Mouse (Mus musculus): ENCODE measurements around the gene Otub2. TPM values are rescaled to one million over a fixed set of nuclear protein-coding genes. Genes with fewer than 3 reads are reported as not detected.

Otub2 gene
- polyA plus RNA-seq, 1 experiment from 2014 or later = 8.2 TPM

DNA sequence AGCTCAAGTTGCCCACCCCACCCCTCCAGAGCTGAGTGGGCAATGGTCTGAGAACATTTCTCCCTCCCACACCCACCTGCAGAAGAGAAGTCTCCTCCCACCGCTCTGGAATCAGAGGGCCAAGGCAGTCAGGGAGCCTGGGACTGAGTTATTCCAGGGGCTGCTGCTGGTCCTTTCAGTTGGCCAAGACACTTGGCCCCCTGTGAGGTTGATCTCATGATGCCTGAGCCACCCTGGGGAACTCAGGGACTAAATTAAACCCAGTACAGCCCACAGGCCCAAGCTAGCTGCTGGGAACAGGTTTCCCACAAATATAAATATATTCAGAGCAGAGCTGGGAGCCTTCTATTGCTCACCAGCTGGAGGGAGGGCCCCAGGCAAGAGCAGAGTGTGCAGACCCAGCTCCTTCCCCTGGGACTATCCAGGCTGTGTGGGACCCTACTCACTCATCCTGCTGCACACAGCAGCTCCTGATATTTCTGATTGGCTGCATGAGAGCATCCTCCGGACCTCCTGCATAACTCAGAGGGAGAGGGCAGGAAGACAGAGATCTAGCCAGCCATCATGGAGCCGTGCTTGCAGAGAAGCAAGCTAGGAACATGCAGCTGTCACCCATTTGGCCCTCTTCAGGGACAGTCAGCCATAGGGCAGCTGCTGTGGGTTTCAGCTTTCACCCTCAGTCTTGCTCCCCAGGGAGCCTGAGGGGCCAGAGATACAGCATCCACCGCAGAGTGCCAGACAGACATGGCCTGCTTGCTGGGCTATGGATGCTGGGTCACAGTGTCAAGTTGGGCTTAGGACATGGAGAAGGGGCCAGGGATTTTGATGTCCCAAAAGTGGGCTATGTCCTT is 29.3 kb upstream of the Otub2 start:
- no peaks in the 10 kb centered on the region for H3K9me3 ChIP-seq (ENCODE audit: low read length)
- H3K27ac ChIP-seq (ENCODE audit: low read depth) = peak overlapping the region; percentile 64
- no peaks in the 10 kb centered on the region for H3K27me3 ChIP-seq (ENCODE audit: insufficient read depth, low read length)
- no peak overlapping the region for H3K4me2 ChIP-seq (ENCODE audit: low read depth, low read length)
- ATAC-seq (peak; percentile 64), DNase-seq (peak; percentile 43)
- no peaks in the 10 kb centered on the region for H3K36me3 ChIP-seq (replicated peaks; ENCODE audit: insufficient read depth, low read length)
- no peaks in the 10 kb centered on the region for H3K4me1 ChIP-seq (ENCODE audit: insufficient read depth)
- 51% methylated on average over 4 of the region's 4 CpGs for WGBS (ENCODE audit: insufficient replicate concordance)
- TF ChIP-seq CTCF (IDR thresholded peaks at IDR 0.05; ENCODE audit: low read depth) (no peak), EP300 (IDR thresholded peaks at IDR 0.05; ENCODE audit: low read depth) (no peak)
- H3K9ac ChIP-seq (replicated peaks) = no peak overlapping the region
- H3K4me3 ChIP-seq (ENCODE audit: low read depth, low read length) = no peak overlapping the region

DNA sequence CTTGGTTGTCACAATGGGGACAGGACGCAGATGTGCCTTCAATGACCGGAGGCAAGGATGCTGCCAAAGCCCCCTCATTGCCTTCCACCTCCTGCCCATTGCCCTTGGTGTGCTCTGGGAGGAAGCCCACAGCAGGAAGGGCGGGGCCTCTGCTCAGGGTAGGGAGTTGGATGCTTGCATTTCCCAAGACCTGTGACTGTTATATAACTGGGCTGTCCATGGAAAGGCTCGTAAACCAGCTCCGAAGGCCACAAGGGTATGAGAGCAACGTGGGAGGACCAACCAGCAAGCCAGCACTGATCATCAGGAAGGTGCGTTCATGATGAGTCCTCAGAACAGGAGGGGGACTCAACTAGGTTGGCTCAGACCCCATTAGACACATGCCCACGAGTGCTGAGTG is 27.7 kb upstream of the Otub2 start:
- no peaks in the 10 kb centered on the region for H3K27me3 ChIP-seq (ENCODE audit: insufficient read depth, low read length)
- whole genome bisulfite sequencing (ENCODE audit: insufficient replicate concordance) = 71% methylated on average over 8 of the region's 8 CpGs
- DNase-seq = no peak
- ATAC-seq = no peak
- no peak overlapping the region for H3K27ac ChIP-seq (ENCODE audit: low read depth)
- H3K36me3 ChIP-seq (replicated peaks; ENCODE audit: insufficient read depth, low read length) = no peaks in the 10 kb centered on the region
- no peak overlapping the region for H3K4me3 ChIP-seq (ENCODE audit: low read depth, low read length)
- no peaks in the 10 kb centered on the region for H3K4me1 ChIP-seq (ENCODE audit: insufficient read depth)
- H3K4me2 ChIP-seq (ENCODE audit: low read depth, low read length) = no peak overlapping the region
- no peak overlapping the region for H3K9ac ChIP-seq (replicated peaks)
- TF ChIP-seq CTCF (IDR thresholded peaks at IDR 0.05; ENCODE audit: low read depth) (no peak), EP300 (IDR thresholded peaks at IDR 0.05; ENCODE audit: low read depth) (no peak)
- no peaks in the 10 kb centered on the region for H3K9me3 ChIP-seq (ENCODE audit: low read length)

DNA sequence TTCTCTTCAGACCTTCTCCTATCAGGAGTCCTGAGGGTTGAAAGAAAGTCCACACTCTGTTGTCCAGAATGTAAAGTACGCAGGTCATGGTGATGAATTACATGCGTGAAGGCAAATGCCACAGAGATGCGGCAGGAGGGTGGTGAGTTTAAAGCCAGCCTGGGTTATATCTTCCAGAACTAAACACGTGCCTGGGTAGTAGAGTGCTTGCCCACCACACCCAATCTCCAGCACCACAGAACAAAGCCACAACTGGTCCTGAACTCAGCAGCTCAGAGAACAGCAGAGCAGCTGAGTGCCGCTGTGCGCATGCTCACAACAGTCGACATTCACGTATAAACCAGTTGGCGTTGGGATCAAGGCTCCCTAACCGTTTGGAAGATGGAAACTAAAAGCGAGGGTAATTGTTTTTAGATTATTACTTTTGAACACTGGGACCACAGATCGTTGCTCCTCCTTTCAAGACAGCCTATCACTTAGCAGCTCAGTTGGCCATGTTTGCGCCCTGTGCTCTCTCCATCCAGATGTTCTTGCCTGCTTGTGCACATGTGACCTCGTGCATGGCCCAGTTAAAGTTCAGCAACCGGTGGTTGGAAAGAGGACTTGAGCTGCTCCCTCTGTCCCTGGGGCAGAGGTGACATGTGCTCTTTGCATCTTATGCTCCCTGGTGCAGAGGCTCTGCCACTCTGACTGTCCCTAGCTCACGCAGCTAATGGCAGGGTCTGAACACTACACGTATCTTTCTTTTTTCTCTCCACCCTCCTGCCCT is 26.8 kb upstream of the Otub2 start:
- TF ChIP-seq EP300 (IDR thresholded peaks at IDR 0.05; ENCODE audit: low read depth) (no peak), CTCF (IDR thresholded peaks at IDR 0.05; ENCODE audit: low read depth) (no peak)
- Histone ChIP-seq H3K27me3 (ENCODE audit: insufficient read depth, low read length) (no peaks in the 10 kb centered on the region), H3K4me2 (ENCODE audit: low read depth, low read length) (no peak overlapping the region), H3K27ac (ENCODE audit: low read depth) (no peak overlapping the region), H3K9ac (replicated peaks) (no peak overlapping the region), H3K4me1 (ENCODE audit: insufficient read depth) (no peaks in the 10 kb centered on the region), H3K4me3 (ENCODE audit: low read depth, low read length) (no peak overlapping the region), H3K9me3 (ENCODE audit: low read length) (no peaks in the 10 kb centered on the region), H3K36me3 (replicated peaks; ENCODE audit: insufficient read depth, low read length) (no peaks in the 10 kb centered on the region)
- ATAC-seq (no peak), DNase-seq (no peak)
- 83% methylated on average over 17 of the region's 17 CpGs for WGBS (ENCODE audit: insufficient replicate concordance)

DNA sequence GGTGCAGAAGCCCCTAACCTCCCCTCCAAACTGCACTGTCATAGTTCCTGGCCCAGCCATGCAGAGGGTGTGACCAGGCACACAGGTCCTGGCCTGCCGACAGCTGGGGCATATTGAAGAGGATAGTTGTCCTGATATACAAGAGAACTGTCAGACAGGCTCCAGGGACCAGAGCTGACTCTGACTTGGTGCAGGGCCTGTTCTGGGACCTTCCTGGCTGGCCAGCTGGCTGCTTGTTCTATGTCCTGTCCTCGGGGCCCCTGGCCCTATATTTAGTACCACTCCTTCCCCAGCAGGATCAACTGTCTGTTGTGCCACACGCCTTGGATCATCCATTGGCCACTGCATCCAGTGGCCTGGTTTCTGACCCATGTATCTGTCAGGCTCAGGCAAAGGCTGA is 26.1 kb upstream of the Otub2 start:
- Histone ChIP-seq H3K36me3 (replicated peaks; ENCODE audit: insufficient read depth, low read length) (no peaks in the 10 kb centered on the region), H3K4me2 (ENCODE audit: low read depth, low read length) (no peak overlapping the region), H3K4me3 (ENCODE audit: low read depth, low read length) (no peak overlapping the region), H3K9me3 (ENCODE audit: low read length) (no peaks in the 10 kb centered on the region), H3K4me1 (ENCODE audit: insufficient read depth) (no peaks in the 10 kb centered on the region), H3K9ac (replicated peaks) (no peak overlapping the region), H3K27ac (ENCODE audit: low read depth) (no peak overlapping the region), H3K27me3 (ENCODE audit: insufficient read depth, low read length) (no peaks in the 10 kb centered on the region)
- 72% methylated on average over 3 of the region's 3 CpGs for WGBS (ENCODE audit: insufficient replicate concordance)
- TF ChIP-seq CTCF (IDR thresholded peaks at IDR 0.05; ENCODE audit: low read depth) = no peak
- TF ChIP-seq EP300 (IDR thresholded peaks at IDR 0.05; ENCODE audit: low read depth) = no peak
- DNase-seq (no peak), ATAC-seq (no peak)

DNA sequence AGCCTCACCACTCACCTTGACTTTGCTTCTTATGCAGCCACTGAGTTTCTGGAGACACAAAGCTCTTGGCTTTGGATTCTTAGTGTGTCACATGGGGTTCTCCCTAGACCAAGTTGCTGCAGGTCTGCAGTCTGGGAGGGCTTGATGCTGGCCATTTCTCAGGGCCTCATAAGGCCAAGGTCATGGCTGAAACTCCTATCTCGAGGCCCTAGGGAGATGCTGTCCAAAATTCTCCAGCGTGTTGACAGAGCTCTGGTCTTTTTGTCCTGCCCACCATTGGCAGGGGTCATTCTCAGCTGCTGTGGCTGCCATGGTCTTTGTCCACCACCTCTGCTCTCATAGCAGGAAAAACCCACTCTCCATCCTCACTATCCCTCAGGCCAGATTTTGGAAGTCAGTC is 21.3 kb upstream of the Otub2 start:
- Histone ChIP-seq H3K4me3 (ENCODE audit: low read depth, low read length) (no peak overlapping the region), H3K9ac (replicated peaks) (no peak overlapping the region), H3K9me3 (ENCODE audit: low read length) (no peaks in the 10 kb centered on the region), H3K27ac (ENCODE audit: low read depth) (no peak overlapping the region), H3K36me3 (replicated peaks; ENCODE audit: insufficient read depth, low read length) (no peaks in the 10 kb centered on the region), H3K27me3 (ENCODE audit: insufficient read depth, low read length) (0 out of 2 replicates have a peak, but pooled peaks cover 6% of the 10 kb centered on the region), H3K4me1 (ENCODE audit: insufficient read depth) (peaks cover 7% of the 10 kb centered on the region), H3K4me2 (ENCODE audit: low read depth, low read length) (no peak overlapping the region)
- DNase-seq (no peak), ATAC-seq (no peak)
- WGBS (ENCODE audit: insufficient replicate concordance) = 62% methylated on average over 2 of the region's 2 CpGs
- TF ChIP-seq CTCF (IDR thresholded peaks at IDR 0.05; ENCODE audit: low read depth) = no peak
- TF ChIP-seq EP300 (IDR thresholded peaks at IDR 0.05; ENCODE audit: low read depth) = no peak

DNA sequence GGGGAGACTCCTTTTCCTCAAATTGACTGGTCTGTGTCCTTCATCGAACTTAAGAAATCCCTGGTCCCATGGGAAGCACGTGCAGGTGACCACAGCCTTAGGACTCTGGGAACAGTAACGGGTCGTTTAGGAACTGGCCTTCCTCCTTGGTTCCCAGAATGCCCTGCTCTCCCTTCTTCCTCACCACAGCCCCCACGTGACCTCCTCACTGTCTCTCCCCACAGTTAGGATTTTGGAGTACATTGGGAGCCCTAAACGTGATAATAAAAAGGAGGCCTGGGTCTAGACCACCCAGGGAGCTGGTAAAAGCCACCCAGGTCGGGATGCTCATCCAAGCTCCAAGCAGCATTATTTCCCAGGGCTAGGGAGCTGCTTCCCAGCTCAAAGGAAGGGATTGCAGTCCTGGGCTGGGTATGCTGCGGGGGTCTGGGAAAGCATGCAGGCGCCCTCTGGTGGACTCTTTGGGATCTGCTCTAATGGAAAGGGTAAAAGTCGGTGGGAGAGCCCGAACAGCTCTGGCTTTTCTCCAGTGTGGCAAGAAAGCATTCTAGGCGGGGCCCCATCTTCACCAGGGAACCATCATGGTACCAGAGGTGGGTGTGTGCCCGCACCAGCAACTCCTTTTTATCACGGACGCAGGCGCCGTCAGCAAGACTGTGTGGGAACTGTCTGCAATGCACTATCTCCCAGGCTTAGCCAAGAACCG is 20.7 kb upstream of the Otub2 start:
- Histone ChIP-seq H3K9ac (replicated peaks) (no peak overlapping the region), H3K9me3 (ENCODE audit: low read length) (no peaks in the 10 kb centered on the region), H3K4me2 (ENCODE audit: low read depth, low read length) (peak overlapping the region; percentile 58), H3K4me1 (ENCODE audit: insufficient read depth) (peaks cover 7% of the 10 kb centered on the region), H3K27ac (ENCODE audit: low read depth) (no peak overlapping the region), H3K36me3 (replicated peaks; ENCODE audit: insufficient read depth, low read length) (no peaks in the 10 kb centered on the region), H3K27me3 (ENCODE audit: insufficient read depth, low read length) (0 out of 2 replicates have a peak, but pooled peaks cover 6% of the 10 kb centered on the region), H3K4me3 (ENCODE audit: low read depth, low read length) (0 out of 2 replicates have a peak overlapping the region, but pooled peaks have one; percentile 13)
- 20% methylated on average over 18 of the region's 18 CpGs for WGBS (ENCODE audit: insufficient replicate concordance)
- ATAC-seq (peak; percentile 58), DNase-seq (peak; percentile 79)
- TF ChIP-seq EP300 (IDR thresholded peaks at IDR 0.05; ENCODE audit: low read depth) (no peak), CTCF (IDR thresholded peaks at IDR 0.05; ENCODE audit: low read depth) (peak; percentile 82)
